Mouse (Mus musculus): ENCODE measurements around the gene Cfap97.

Cfap97 gene

GRCm38 (mm10) chr8:46234736-46235135 lies 83.2 kb downstream of the Cfap97 start:
- 90% methylated on average over 4 of the region's 4 CpGs for WGBS

GRCm38 (mm10) chr8:46236441-46237223 lies 85.1 kb downstream of the Cfap97 start:
- 56% methylated on average over 7 of the region's 7 CpGs for WGBS

GRCm38 (mm10) chr8:46241568-46242374 lies 90.2 kb downstream of the Cfap97 start:
- 21% methylated on average over 13 of the region's 13 CpGs for whole genome bisulfite sequencing

DNA sequence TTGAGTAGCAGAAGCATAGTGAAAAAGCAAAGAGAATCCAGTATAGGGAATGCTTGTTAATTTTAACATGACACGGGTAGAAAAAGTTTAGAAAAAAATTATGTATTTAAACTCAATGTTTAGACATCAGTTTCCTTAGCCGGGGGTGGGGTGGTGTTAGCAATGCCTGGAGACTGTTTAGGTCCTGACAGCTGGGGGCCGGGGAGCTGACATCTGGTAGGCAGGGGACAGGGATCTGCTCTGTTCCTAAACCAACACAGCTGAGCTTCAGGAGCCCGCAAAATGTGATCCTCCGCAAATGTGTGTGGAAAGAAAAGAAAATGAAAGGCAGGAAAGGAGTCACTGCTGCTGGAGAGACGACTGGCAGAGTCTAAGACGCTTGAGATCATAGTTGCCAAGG lies 91.4 kb downstream of the Cfap97 start:
- WGBS: 49% methylated on average over 7 of the region's 7 CpGs
